Mouse (Mus musculus) adrenal gland, adult 18-20 months (tissue): ENCODE measurements around the gene Vmn1r19. TPM values are rescaled to one million over a fixed set of nuclear protein-coding genes. Genes with fewer than 3 reads are reported as not detected.
"Not testable (repeated sequence)": the region's sequence is repeated elsewhere in the genome, so short reads cannot be mapped to it uniquely, and the experiment has no call there.

ENCODE experiments used
- DNase-seq, 2 experiments: peaks; one replicate each; pipeline ENCODE4 v3.0.0; 2021 to 2022; ENCODE audit warnings: low spot score in 2 of 2
- long read RNA-seq, 2 experiments: library from polyadenylated mRNA; stranded (forward); transcript quantifications; one replicate each; pipeline ENCODE4 v2.0.0; 2021
- total RNA-seq, 2 experiments: library from RNA; stranded (reverse); gene quantifications; 1 replicate in 1 of 2; 2 replicates in 1 of 2; pipeline ENCODE4 v1.2.3; 2021

Gene Vmn1r19
- total RNA-seq: not detected
- long read RNA-seq, experiment 1: 0 reads
- long read RNA-seq, experiment 2: 0 reads

DNA sequence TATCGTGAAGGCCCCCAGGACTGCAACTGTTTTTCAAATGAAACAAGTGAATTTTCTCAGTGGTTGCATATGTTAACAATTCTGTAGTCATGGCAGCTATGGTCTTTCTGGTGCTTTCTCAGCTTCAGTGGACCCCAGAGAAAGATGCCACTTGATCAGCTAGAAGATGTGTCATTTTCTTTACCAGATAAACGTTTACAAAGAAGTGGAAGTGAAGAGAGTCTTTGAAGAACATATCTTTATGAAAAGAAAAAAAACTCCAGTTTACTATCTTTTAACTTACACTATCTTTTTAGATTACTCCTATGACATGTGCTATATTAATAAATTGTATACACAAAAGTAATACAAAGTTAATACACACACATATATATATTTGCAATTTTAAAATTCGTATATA is at the start of gene Vmn1r19:
TSS of gene Vmn1r19 (plus strand) at position 301 of the 400 bp plus-strand sequence.
- not testable (repeated sequence) for DNase-seq

DNA sequence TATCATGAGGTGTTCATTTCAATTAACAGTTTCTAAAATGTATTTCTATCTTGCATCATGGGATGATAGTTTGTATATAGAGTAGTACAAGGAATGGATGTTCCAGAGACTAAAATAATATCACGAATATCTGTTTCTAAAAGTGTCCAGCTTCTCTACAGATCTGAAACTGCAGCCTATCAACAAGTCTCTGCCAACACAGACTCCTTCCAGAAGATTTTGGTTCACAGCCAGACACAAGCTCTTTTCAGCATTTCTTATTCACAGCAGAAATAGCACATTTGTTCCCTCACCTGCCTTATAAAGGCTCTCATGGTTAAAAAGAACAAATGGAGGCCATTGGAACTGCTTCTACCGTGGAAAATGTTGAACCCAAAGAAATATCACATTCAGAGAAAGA is 46.7 kb upstream of the Vmn1r19 start:
- no peak for DNase-seq

DNA sequence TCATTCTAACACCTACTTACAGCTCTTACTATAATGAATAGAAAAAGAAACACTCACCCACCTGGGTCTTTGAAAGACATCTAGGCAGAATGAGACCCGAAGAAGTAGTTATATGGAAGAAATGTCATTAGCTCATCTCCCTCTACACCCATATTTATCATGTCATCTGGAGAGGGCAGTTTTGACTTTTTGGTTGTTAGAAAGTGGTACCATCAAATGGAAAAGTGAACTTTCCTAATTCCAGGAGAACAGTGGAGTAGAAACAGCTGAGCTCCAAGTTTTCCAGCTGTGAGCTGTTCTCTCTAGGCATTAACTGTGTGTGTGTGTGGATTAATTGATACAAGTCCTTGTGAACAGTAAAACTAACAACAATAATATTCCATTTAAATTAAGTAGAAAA is 40.0 kb upstream of the Vmn1r19 start, which contains the start of gene Vmn1r17:
TSS of gene Vmn1r17 (minus strand) at position 101 of the 400 bp plus-strand sequence.
- no peak for DNase-seq

DNA sequence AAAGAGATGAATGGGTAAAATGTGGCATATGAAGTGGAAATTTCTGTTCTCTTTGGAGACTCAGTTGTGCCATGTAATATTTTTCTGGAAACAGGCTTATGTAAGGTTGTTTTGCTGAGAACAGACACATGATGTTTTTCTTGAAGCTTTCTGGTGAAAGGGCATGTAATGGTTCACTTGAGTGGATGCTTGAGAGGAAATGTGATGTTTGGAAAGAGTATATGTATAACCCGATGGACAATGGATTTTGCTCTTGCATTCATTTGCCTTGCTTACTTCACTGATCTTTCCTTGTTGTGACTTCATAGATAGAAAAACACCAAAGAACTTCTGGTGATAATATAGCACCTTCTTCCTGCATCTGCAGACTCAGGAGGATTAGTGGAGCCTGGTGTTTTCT is 37.7 kb upstream of the Vmn1r19 start:
- DNase-seq: not testable (repeated sequence)

DNA sequence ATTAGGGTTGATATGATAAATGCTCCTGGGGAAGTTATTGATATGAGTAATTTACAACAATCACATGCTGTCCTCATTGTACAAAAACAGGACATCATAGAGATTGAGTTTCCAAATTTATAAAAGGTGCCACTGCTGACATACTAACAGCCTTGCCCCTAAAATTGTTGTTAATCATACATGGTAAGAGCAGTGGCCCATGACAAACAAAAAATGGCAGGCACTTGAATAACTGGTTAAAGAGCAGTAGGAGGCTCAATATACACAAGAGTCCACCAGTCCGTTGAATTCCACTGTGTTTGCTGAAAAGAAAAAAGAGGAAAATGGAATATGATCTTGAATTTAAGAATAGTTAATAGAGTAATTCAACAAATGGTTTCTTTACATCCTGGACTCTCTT is 36.1 kb upstream of the Vmn1r19 start:
- no peak for DNase-seq

DNA sequence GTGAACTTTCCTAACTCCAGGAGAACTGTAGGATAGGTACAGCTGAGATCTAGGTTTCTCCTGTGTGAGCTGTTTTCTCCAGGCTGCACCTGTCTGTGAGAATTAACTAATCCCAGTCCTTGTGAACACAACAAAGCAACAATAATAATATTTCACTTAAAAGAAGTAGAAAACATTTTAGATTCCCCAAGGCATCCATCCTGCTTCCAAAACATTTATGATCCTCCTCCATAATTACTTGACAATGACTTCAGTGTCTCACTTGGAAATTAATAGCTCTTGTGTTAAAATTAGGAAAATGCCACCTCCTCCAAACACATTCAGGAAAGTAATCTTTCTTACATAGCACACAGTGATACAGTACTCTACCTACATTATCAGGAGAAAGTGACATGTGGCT is 7.9 kb upstream of the Vmn1r19 start, which contains the start of gene Vmn1r18:
TSS of gene Vmn1r18 (minus strand) at position 101 of the 400 bp plus-strand sequence.
- no peak for DNase-seq

DNA sequence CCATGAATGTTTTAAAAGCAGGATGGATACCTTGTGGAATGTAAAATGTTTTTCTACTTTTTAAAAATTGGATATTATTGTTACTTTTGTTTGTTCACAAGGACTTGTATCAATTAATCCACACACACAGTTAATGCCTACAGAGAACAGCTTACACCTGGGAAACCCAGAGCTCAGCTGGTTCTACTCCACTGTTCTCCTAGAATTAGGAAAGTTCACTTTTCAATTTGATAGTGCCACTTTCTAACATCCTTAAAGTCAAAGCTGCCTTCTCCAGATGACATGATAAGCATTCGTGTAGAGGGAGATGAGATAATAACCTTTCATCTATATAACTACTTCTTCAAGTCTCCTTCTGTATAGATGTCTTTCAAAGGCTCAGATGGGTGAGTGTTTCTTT is 25.1 kb downstream of the Vmn1r19 start, which contains the start of gene Vmn1r20:
TSS of gene Vmn1r20 (plus strand) at position 301 of the 400 bp plus-strand sequence.
- DNase-seq: no peak

DNA sequence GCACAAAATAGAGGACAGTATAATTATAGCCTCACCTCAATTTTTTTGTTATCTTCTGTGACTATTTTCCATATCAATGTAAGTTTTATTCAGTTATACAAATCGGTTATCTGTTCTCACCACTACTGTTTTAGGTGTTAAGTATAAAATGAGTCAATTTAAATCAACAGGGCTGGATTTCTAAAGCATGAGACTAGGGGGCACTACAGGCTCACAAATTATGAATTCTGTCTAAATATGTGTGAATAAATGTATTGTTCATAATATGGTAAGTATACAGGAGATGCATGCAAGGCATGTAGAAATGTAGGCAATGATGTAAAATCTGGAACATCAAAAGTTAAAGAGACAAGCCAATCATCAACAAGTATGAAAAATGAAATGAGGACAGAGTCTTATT is 27.6 kb downstream of the Vmn1r19 start:
- no peak for DNase-seq

Other genes with a start within 250 kb of the Vmn1r19 start
- gene Vmn1r12, start 246.9 kb upstream of the Vmn1r19 start, total RNA-seq: not detected
- not detected for gene Vmn1r13, start 200.5 kb upstream of the Vmn1r19 start, total RNA-seq
- gene Vmn1r14, start 172.1 kb upstream of the Vmn1r19 start, total RNA-seq: not detected
- not detected for gene Vmn1r15, start 145.8 kb upstream of the Vmn1r19 start, total RNA-seq
- gene Vmn1r16, start 74.3 kb upstream of the Vmn1r19 start, total RNA-seq: not detected
- gene Vmn1r17, start 40.1 kb upstream of the Vmn1r19 start, total RNA-seq: not detected
- gene Vmn1r18, start 8.0 kb upstream of the Vmn1r19 start, total RNA-seq: under 1 TPM in 1 of 2 experiments, not detected in 1; 0.03 TPM
- gene Vmn1r20, start 25.1 kb downstream of the Vmn1r19 start, total RNA-seq: not detected
- 10 to 100 TPM; 17.6 to 25.6 TPM for gene Ppm1k, start 131.7 kb downstream of the Vmn1r19 start, total RNA-seq
- gene Herc6, start 177.2 kb downstream of the Vmn1r19 start, total RNA-seq: 10 to 100 TPM; 18.8 to 24.1 TPM